Mouse (Mus musculus): ENCODE results near the gene Scrt2. TPM values are rescaled to one million over a fixed set of nuclear protein-coding genes. Genes with fewer than 3 reads are reported as not detected.

Scrt2 gene
- not detected for polyA plus RNA-seq (2015; fragmentation: Illumina TruSeq; extraction: RNeasy Lipid Tissue Mini Kit (QIAGEN cat#74804); ENCODE audit: insufficient read depth, low replicate concordance)

DNA sequence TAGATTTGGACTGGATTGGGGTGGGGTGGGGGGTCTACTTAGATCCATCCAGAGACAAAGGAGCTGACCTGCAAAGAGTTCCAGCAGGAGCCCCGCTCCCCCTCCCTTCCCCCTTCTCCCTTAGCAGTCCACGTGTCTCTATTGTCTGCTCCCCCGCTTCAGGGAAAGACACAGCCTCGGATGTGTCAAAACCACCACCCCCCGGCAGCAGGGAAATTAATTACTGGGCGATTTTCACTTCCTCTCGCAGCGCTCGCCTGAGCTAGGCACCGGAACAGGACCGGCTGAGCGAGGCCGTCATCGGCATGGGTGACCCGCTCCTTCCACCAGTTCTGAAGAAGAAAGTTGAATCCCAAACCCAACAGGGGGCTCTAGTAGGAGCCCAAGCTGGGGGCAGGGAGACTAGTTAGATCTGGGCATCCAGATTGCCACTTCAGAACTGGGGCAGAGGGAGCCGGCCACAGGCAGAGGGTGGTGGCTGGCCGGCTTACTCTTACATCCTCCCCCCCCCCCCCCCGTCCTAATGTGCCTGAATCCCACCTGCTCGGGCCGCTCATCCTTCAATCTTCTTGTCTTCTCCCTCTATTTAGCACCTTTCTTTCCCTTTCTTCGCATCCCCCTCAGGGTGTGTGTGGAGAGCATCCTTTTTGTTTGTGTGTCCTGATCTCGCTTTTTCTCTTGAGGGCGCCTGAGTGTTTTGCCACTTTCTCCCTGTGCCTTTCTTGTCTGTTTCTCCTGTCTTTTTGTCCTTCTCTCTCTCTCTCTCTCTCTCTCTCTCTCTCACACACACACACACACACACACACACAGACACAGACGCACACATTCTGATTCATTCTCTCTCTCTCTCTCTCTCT is at the start of gene Scrt2:
Gene Scrt2 (plus strand): TSS at position 845 of the 857 bp plus-strand sequence.

DNA sequence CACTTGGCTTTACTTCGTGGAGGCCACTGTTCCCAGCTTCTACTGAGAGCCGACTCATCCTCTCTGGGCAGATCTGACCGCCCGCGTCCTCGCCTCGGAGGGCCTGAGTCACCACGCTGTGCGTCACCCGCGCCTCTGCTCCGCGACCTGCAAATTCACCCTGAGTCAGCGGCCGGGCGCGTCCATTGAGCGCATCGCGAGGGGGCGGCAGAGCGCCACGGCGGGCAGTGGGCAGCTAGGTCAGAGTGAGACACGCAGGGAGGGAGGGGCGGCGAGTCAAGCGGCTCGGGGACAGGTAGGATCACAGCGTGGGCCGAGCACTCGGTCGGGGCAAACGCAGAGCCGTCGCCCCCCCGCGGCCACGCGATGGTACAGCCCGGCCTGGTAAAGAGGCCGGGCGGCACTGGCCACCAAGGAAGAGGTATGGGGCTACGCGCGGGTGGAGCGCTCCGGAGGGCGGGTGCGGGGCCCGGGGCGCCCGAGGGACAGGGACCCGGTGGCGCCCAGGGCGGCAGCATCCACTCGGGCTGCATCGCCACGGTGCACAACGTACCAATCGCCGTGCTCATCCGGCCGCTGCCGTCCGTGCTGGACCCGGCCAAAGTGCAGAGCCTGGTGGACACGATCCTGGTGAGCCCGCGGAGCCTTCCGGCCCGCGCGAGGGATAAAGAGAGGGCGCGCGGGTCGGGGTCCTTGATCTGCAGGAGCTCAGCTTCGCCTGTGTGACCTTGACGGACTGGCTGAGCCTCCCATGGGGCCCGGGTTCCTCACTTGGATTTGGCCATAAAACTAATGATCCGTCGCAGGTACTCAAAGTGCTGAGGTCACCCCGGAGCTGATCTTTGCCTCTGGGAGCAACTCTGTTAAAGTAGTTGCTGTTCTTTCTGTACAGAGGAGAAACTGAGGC is 24.2 kb downstream of the Scrt2 start, which contains the start of gene Srxn1:
Gene Srxn1 (plus strand): TSS at position 199 of the 907 bp plus-strand sequence.

DNA sequence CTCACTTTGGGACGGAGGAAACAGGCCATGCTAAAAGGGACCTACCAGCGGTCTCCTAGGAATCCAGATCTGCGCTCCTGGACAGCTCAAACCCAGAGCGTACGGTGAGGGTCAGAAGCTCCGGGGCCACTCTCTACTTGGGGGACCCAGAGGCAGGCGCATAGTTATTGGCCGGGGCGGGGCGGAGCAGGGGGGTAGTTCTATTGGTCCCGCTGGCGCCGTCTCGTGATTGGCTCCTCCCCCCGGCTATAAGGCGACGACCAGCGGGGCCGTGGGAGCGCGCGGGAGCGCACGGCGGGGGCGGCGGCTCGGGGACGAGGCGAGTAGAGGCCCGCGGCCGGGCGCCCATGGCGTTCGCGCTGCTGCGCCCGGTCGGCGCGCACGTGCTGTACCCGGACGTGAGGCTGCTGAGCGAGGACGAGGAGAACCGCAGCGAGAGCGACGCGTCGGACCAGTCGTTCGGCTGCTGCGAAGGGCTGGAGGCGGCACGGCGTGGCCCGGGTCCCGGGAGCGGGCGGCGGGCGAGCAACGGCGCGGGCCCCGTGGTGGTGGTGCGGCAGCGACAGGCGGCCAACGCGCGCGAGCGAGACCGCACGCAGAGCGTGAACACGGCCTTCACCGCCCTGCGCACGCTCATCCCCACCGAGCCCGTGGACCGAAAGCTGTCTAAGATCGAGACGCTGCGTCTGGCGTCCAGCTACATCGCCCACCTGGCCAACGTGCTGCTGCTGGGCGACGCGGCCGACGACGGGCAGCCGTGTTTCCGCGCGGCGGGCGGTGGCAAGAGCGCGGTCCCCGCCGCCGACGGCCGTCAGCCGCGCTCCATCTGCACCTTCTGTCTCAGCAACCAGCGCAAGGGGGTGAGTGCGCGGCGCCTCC is 62.2 kb downstream of the Scrt2 start, which contains the start of gene Tcf15:
Gene Tcf15 (plus strand): TSS at position 283 of the 879 bp plus-strand sequence.

Other genes with a start within 250 kb of the Scrt2 start
- gene Rspo4, start 238.6 kb upstream of the Scrt2 start, polyA plus RNA-seq (2015; fragmentation: Illumina TruSeq; extraction: RNeasy Lipid Tissue Mini Kit (QIAGEN cat#74804); ENCODE audit: insufficient read depth, low replicate concordance) = not detected
- 0.19 TPM for gene Angpt4, start 170.3 kb upstream of the Scrt2 start, polyA plus RNA-seq (2015; fragmentation: Illumina TruSeq; extraction: RNeasy Lipid Tissue Mini Kit (QIAGEN cat#74804); ENCODE audit: insufficient read depth, low replicate concordance)
- gene Fam110a, start 101.3 kb upstream of the Scrt2 start, polyA plus RNA-seq (2015; fragmentation: Illumina TruSeq; extraction: RNeasy Lipid Tissue Mini Kit (QIAGEN cat#74804); ENCODE audit: insufficient read depth, low replicate concordance) = 2.8 TPM
- gene Slc52a3, start 85.0 kb upstream of the Scrt2 start, polyA plus RNA-seq (2015; fragmentation: Illumina TruSeq; extraction: RNeasy Lipid Tissue Mini Kit (QIAGEN cat#74804); ENCODE audit: insufficient read depth, low replicate concordance) = 1.1 TPM
- 6.1 TPM for gene Srxn1, start 24.0 kb downstream of the Scrt2 start, polyA plus RNA-seq (2015; fragmentation: Illumina TruSeq; extraction: RNeasy Lipid Tissue Mini Kit (QIAGEN cat#74804); ENCODE audit: insufficient read depth, low replicate concordance)
- gene Tcf15, start 62.0 kb downstream of the Scrt2 start, polyA plus RNA-seq (2015; fragmentation: Illumina TruSeq; extraction: RNeasy Lipid Tissue Mini Kit (QIAGEN cat#74804); ENCODE audit: insufficient read depth, low replicate concordance) = not detected
- 160 TPM for gene Csnk2a1, start 145.3 kb downstream of the Scrt2 start, polyA plus RNA-seq (2015; fragmentation: Illumina TruSeq; extraction: RNeasy Lipid Tissue Mini Kit (QIAGEN cat#74804); ENCODE audit: insufficient read depth, low replicate concordance)
- 63.0 TPM for gene Tbc1d20, start 212.3 kb downstream of the Scrt2 start, polyA plus RNA-seq (2015; fragmentation: Illumina TruSeq; extraction: RNeasy Lipid Tissue Mini Kit (QIAGEN cat#74804); ENCODE audit: insufficient read depth, low replicate concordance)

Measured in spleen, adult 10 weeks (tissue).